Mouse (Mus musculus): Measurements from ENCODE around the gene Zic5.

Gene Zic5

DNA sequence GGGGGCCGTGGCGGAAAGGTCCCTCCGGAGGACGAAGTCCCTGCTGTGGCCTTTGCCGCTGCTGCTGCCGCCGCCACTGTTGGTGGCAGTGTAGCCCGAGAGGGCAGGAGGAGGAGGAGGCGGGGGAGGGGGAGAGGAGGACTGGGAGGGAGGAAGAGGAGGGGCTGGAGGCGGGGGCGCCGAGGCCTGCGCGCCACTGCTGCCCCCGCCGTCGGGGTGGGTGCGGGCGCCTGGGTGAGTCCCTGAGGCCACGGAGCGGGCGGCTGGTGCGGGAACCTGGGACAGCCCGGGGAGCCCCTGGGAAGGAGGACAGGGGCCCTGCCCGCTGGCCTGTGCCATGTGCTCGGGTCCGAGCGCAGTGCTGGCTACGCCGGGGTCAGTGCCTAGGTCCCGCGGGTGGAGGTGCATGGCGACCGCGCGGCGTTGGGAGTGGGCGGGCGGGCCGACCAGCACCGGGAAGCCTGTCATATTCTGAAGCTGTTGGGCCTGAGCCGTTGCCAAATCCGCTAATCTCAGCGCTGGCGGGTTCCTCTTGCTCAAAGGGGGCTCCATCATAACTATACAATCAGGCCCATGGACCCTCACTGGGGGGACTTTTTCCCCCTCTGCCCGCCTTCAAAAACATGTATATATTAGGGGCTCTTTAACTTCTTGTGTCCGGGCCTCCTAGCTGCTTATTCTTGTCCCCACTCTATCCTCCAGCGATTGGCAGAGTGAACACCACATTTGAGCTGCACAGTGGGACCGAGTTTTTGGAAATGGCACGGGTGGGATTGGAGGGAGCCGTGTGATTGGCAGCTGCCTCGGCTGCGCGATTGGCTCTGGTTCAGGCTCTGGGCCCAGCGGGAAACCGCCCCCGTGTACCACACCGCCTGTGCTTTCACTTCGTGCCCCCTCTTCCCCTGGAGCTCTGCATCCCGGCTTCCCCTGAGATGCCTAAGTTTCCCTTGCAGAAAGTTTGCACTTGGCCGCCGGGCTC, at the start of gene Zic5:
Gene Zic5 (minus strand): TSS at position 915 of the 979 bp plus-strand sequence.
- peak; percentile 14 for DNase-seq (ENCODE audit: low read depth)

DNA sequence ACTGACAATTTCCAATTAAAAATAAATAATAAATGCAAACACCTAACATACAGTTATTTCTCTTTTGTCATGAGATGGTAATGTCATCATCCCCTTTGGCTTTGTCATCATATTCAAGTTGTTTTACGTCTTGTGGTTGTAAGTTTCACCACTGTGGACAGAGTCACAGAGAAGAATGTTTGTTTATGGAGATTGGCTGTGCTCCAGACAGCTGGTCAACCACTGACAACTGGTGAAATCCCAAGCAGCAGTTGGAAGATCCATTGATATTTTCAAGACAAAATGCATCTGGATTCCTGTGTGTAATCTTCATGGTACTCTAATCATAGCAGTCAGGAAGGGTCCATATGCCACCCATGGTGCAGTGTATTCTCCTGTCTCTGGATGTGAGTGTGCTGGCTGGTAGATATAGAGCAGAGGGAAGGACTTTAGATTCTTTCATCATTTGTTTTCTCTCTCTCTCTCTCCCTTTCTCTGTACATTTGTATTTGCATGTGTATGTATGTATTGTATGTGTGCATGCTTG, 48.1 kb upstream of the Zic5 start:
- DNase-seq (ENCODE audit: low read depth): no peak

- no peak for DNase-seq (ENCODE audit: low read depth)
Observed at GRCm38 (mm10) chr14:122511519-122511918, 46.0 kb upstream of the Zic5 start.

DNA sequence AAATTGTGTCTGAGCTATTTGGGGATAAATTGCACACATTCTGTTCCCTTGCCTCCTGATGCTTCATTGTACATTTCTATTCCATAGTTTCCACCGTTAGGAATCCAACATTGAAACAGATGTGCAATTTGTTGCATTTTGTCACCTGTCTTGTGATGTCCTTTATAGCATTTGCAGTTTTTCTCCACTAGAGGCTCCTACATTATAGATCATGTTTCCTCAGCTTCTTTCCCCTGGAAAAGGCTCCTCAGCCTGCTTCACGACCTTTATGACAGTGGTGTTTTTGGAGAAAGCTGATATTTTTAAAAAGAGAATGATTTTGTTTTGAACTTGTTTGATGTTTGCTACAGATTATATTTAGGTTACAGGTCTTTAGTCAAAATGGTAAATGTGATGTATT, 43.6 kb upstream of the Zic5 start:
- DNase-seq (ENCODE audit: low read depth): no peak

DNA sequence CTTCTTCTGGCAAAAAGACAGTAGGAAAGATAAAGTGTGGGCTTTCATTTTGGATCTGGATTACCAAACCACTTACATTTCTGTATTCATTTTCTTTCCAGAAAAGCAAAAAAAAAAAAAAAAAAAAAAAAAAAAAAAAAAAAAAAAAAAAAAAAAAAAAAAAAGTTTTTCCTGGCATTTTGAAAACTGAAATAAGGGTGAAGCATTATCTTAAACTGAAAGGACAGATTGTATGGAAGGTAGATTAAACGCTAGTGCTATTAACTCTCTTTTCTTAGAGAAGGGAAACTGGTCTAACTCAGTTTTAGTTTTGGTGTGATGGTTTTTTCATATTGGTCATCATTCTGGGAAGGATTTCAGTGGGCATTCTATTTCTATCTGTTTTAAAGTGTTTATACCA, 26.5 kb upstream of the Zic5 start:
- DNase-seq (ENCODE audit: low read depth): no peak

DNA sequence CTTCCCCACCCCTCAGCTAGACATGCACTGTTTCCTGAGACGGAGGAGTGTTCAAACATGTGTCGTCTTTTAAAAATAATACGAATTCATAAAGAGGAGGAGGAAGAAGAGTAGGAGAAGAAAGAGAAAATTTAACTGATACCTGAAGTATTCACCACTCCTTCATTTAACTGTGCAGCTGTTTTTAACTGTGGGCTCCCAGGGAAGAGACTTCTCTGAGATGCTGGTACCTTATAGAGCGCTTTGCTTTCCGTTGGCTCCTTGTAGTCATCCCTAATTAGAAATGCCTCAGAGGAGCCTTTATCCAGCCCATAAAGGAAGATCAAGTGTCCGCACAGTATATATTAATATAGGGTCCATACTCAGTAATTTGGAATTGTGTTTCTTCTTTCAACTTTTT, 26.0 kb upstream of the Zic5 start:
- DNase-seq (ENCODE audit: low read depth): peak; percentile 1

DNA sequence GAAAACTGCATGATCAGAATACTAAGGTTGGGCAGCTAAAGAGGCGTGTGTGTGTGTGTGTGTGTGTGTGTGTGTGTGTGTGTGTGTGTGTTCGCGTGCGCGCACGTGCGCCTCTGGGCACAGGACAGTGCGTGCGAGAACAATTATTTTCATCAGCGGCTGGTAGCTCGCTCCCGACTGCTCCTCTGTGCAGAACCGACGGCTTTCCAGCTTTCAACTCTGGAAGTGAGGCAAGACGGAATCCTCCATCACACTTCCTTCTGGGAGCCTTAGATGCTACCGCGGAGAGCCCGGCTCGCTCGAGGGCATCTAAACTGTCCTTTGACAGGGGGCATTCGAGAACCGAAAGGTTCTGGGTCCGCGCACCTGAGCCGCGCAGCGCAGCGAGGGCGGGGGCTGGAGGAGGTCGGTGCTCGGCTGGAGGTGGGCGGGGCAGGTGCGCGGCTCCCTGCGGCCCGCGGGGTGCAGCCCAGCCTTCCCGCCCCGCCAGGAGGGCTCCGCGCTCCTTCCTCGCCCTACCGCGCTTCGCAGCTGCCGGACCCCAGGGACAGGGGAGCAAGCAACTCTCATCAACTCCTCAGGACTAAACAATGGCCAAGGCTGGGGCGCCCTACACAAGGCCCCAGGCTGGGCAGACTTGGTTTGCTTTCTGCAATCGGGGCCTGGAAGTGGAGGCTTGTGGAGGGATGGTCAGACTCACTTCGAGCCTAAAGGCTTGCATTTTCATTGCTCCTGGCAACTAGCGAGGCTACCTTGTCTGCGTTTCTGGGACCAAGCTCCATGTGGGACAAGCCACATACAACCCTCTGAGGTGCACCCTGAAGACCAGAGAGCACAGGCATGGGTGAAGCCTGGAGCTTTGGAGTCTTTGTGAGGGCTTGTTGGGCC, 25.2 kb upstream of the Zic5 start, which contains the start of gene Gm10837:
Gene Gm10837 (plus strand): TSS at position 146 of the 888 bp plus-strand sequence.
- peak; percentile 15 for DNase-seq (ENCODE audit: low read depth)

DNA sequence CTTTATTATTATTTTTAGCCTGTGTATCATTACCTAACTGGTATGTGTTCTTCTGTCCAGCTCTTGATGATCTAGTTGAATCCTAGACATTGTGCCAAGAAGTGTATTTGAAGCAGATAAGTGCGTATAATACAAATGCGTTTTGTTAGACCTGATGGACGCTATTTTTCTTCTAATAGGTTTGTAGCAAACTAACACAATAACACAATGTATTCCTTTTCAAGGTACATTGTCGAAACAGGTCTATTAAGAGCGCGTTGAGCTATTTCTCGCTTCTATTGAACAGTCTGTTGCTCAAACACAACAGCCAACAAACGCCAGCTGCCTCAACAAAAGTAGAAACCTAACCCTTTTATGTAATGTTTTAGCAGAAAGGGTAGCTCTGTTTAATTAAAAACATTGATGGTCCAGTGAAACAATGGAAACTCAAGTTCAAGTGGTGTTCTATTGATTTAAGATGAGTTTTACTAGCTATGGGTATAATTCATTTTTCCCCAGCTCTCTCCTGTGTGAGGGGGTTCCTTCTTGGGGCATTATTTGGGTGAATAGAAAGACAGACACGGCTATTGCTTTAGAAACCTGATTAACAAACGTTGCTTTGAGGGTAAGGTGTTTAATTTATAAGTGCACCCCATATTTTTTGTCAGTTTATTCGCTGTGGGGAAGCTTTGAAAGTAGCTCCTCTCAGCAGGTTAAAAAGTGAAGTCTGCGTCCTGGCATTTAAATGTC, 24.4 kb upstream of the Zic5 start:
- DNase-seq (ENCODE audit: low read depth): peak; percentile 21

- peak; percentile 34 for DNase-seq (ENCODE audit: low read depth)
Observed at GRCm38 (mm10) chr14:122489041-122489440, 23.6 kb upstream of the Zic5 start.

GRCm38 (mm10) chr14:122487366-122487765, 21.9 kb upstream of the Zic5 start:
- no peak for DNase-seq (ENCODE audit: low read depth)

- peak; percentile 2 for DNase-seq (ENCODE audit: low read depth)
Observed at GRCm38 (mm10) chr14:122486611-122487010, 21.1 kb upstream of the Zic5 start.

DNA sequence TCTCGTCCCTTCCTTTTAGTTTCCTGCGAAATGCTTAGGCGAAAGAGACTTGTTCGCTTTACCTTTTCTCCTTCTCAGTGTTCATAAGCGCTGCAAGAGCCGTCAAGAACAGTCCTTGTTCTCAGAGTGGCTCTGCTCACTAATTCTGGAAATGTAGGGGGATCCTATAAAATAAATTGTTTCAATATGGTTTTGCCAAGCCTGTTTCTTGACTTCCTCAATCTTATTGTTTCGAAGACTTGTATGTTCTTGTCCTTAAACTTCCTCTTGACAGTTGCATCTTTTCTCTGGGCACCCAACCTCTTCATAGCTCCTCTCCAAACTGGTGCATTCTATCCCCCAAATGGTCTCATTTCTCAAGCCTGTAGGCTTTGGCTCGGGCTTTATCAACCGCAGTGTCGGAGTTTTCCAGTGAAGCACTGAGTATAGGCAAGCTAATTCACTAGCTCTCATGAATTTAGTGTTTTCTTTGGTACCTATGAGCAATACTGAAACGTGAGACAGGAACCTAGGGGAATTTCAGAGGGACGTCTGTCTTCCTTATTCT, 20.2 kb upstream of the Zic5 start:
- peak; percentile 7 for DNase-seq (ENCODE audit: low read depth)

GRCm38 (mm10) chr14:122484844-122485551, 19.5 kb upstream of the Zic5 start:
- DNase-seq (ENCODE audit: low read depth): no peak

- DNase-seq (ENCODE audit: low read depth): no peak
Observed at GRCm38 (mm10) chr14:122484458-122484843, 19.0 kb upstream of the Zic5 start.

DNA sequence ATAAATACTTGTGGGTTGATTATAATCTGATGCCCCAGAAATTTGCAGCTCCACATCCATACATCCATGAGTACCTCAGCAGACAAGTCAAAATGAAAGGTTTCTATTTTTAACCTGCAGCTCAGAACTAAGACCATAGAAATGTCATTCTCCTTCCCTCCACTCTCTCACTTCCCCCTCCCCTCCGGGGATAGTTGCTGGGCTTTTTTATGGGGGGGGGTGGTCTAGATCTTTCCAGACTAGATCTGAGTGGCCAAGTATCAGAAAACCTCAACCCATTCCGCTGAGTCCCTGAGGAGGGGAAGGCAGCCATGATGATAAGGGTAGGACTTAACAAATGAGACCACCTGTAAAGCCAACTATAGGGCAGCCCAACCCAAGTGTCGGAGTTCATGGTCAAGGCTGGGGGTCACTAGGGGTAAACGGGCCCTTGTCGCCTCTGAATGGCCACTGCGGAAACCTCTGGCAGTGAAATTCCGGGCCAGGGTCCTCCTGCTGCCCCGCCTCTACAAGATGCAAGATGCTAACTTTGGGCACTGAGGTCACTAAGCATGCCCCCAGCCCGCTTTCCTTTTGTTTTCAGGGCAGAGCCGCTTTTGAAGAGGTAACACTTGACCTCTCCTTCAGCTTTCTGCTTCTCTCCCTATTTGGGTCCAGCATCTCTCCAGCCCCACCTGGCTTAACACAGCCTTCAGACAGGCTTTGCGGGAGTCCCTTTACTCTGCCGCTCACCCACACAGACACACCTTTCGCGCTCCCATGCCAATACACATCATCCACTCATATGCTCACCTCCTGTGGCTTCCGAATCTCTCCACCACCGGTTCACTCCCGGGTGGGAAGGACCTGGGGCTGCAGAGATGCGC, 18.3 kb upstream of the Zic5 start:
- DNase-seq (ENCODE audit: low read depth): no peak

- no peak for DNase-seq (ENCODE audit: low read depth)
Observed at GRCm38 (mm10) chr14:122483024-122483385, 17.5 kb upstream of the Zic5 start.

DNA sequence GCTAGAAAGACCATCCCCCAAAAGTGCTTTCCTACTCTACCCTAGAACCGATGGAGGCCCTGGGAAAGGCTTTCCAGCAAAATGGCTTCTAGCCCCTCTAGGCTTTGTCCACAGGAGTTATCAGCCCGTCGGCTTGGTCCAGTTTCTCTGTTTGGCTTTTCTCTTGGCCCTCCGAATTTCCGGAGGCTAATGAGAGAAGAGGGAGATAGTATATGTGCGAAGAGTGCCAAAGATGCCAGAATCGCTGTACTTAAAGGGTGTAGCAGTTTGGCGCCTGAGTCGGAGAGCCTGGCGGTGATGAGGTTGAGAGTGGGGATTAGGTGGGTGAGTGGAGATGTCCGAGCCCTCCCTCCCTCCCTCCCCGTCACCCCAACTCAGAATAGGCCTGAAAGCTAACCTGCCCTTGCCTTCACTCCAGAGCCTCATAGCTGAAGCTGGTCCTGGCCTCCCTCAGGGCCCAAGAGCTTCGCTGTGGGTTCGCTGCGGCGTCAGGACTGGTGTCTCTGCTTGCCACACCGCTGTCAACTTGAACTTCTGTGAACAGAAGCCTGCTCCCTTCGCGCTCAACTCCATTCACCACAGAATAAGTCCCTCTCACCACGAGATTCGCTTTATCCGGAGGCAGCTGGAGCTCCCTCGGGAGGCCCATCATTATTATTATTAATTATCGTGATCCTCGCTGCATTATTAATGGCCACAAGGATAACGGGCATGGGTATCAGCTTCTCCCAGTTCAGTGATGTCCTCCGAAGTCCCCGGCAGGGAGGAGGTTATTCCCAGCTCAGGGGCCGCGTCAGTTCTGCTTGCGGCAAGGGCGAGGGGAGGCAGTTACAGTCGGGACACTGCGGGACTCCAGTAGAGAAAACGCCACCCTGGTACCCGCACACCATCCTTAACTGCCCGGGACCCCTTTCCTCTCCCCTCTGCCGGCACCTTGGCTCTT, 16.9 kb upstream of the Zic5 start:
- DNase-seq (ENCODE audit: low read depth): peak; percentile 9

GRCm38 (mm10) chr14:122481181-122481580, 15.7 kb upstream of the Zic5 start:
- DNase-seq (ENCODE audit: low read depth): no peak

GRCm38 (mm10) chr14:122480355-122480754, 14.9 kb upstream of the Zic5 start:
- DNase-seq (ENCODE audit: low read depth): no peak
